Mouse (Mus musculus) retina, postnatal 7 days (tissue): ENCODE data around the gene Stard8.
"Not testable (repeated sequence)": the region's sequence is repeated elsewhere in the genome, so short reads cannot be mapped to it uniquely, and the experiment has no call there.

Experiments
- DNase-seq: peaks from one replicate; pipeline ENCODE4 v3.0.0-alpha.2; 2012; ENCODE audit warnings: low read depth, low spot score

Stard8 gene

DNA sequence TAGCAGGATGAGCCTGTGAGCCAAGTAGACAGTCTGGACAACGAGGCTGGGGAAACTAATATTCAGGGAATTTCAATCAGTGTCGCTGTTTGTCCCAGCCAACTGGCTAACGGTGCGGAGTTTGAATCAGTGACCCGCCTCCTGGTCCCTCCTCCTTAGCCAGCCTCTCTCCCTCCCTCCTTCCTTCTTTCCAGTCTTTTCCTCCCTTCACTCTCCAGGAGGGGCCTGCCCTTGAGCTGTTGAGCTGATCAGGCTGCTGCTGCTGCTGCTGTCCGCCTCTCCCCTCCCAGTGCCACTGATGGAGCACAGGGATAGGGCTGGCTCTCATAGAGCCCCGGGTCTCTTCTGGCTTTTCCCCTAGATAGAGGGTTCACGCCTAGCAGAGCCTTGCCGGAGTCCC, at the start of gene Stard8:
TSS of gene Stard8 (plus strand) at position 203 of the 400 bp plus-strand sequence.
- no peak for DNase-seq

DNA sequence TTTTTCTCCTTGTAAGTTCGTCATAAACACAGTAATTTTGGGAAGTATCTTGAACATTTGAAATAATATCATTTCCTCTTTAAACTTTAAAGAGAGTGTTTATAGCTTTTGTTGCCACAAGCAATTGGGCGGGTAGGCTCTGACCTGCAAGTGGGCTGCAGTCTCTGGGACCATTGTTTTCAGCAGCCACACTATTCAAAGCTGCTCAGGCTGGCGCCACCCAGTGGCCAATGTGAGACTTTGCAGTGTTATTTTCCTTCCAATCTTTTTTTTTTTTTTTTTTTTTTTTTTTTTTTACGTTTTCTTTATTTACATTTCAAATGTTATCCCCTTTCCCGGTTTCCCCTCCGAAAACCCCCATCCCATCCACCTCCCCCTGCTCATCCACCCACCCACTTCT, 49.1 kb upstream of the Stard8 start:
- DNase-seq, result no peak

DNA sequence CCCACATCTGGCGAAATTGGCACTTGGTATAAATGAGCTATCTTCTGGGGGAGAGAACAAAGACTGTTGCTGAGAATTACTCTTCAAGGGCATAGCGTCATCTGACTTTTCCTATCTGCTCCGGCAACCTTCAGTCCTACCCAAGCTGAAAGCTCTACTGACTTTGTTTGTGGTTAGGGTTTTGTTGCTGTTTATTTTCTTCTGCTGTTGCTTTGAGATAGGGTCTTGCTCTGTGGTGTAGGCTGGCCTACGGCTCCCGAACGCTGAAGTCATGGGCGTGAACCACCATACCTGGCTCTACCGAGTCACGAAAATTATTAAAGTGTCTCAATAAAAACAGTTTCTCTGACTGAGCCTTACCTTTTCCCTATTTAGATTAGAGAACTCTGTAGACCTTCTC, 44.8 kb upstream of the Stard8 start:
- no peak for DNase-seq

DNA sequence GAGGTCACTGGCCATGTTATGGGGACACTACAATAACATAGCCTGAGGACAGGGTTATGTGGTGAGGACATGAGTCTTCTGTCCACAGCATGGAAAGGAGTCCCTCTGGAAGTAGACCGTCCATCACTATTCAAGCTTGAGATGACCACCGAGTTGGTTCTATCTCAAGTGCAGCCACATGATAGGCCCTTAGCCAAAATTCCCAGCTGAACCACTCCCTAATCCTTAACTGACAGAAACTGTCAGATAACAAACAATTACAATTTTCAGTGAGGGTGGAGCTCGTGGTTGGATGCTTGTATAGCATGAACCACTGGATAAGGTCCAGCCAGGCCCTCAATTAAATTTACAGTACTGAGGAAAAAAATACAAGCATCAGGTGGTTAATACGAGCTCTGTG, 44.0 kb upstream of the Stard8 start:
- DNase-seq, result no peak

DNA sequence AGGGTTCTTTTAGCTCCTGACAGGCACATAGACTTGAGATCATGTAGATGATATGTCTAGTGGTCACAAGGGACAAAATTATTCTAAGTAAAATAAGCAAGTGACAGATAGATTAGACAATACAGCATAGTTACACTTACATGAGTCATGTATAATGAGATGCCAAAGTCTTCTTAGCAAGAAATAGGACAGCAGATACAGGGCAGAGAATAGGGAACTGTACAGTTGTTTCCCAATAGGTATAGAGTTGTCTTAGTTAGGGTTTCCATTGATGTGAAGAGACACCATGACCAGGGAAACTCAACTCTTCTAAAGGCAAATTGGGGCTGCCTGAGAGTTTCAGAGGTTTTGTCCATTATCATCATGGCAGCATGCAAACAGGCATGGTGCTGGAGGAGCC, 39.3 kb upstream of the Stard8 start:
- no peak for DNase-seq

DNA sequence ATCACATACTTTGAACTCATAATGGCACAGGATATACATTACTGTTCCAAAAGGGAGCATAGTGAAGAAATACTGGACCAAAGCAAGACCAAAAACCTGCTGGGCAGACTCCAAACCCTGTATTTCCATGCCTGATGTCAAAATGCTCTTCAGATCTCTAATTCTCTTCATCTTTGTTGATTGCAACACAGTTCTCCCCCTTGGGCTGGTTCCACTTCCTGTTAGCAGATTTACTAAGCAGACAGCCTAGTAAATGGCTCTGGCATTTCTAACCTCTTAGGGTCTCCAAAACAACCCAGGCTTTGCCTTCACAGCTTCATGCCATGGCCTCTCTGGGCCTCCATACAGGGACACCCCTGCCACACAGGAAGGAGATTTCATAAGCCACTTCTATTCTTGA, 38.5 kb upstream of the Stard8 start:
- no peak for DNase-seq

DNA sequence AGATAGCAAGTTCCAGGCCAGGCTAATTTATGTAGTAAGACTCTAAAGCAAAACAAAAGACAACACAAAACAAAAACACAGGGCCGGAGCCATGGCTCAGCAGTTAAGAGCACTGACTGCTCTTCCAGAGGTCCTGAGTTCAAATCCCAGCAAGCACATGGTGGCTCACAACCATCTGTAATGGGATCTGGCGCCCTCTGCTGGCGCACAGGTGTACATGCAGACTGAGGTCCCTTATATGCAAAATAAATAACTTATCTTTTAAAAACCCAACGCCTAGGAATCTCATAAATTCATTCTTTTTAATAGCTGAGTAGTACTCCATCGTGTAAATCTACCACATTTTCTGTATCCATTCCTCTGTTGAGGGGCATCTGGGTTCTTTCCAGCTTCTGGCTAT, 16.4 kb upstream of the Stard8 start:
- DNase-seq, result not testable (repeated sequence)

DNA sequence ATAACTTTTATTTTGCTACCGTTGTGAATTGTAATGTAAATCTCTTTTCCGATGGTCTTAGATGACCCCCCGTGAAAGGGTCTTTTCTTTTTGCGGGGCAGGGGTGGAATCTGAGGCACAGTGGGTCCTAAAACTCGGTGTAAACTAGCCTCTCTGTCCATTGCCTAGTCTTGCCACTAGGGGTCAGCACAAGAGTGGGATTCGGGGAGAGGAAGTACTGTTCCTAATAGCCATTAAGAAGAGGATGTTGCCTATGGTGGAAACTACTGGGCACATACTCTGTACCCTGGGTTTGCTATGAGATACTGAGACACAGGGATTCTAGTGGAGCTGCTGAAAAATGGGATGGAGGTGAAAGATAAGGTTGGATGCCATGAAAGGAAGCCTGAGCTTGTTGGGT, 13.5 kb upstream of the Stard8 start:
- DNase-seq, result peak; percentile 20

DNA sequence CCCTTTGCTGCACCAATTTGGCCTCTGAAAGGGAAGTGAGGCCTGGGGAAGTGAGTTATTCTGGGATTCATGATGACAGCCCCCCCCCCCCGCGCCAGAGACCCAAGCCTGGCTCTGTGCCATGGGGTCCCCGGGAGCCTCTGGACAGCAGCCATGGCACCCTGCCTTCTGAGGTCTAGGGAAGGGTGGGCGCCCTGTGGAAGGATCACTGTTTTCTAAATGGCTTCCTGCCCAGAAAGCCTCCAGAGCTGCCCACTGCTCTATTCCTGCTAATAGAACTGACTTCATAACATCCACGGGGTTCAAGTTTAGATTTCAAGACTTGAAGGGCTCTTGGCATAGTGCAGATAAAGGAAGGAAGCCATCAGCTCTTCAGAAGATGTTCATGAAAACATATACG, 983 bp upstream of the Stard8 start:
- no peak for DNase-seq

DNA sequence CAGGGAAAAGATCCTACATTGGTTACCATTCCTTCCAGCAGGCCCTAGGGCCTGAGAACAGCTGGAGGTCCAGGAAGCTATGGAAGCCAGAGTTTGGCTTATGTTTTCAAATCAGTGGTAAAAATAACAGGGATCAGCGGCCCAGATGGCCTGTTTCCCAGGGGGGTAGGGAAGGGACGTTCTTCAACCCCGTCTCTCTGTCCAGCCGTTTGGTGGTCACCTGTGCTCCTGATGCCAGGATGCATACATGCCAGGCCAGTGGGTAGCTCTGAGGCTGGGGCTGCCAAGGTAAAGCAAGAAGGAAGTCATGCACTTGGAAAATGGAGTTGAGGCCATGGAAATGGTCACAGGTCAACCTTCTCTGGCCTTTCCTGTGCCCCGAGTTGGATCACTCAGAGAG, 7.5 kb downstream of the Stard8 start:
- no peak for DNase-seq

DNA sequence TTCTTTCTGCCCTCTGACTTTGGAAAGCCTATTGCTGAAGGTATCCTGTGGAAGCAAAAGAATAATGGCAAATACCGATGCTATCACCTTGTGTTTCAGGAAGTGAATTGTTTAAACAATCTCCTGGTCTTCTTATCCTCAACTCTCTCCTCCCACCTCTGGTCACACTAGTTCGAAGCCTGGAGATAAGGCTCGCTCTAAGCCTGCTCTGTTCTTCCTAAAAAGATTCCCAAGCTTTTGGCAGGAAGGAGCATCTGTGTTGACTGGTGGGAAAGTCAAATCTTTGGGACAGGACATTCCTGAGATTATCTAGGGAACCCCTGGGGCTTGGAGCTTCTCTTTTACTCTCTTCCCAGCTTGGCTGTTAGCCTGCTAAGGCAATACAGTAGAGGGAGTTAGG, 8.2 kb downstream of the Stard8 start:
- no peak for DNase-seq

DNA sequence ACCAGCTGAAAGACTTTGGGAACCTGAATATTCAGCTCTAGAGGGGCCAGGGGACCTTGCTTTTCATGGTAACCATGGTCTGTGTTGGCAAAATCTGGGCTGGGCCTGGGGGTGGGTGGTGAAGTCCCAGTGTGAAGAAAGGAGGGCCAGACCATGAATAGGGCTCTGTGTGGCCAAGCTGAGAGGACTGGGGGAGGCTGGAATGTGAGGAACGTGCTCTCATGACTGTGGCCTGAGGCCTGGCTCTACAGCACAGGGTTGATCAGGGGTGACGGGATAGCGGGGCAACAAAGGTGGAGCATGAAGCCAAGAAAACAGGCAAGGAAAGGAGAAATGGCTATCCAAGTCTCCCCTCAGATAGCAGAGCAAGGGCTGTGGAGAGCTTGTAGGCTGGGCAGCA, 9.4 kb downstream of the Stard8 start:
- DNase-seq, result no peak

DNA sequence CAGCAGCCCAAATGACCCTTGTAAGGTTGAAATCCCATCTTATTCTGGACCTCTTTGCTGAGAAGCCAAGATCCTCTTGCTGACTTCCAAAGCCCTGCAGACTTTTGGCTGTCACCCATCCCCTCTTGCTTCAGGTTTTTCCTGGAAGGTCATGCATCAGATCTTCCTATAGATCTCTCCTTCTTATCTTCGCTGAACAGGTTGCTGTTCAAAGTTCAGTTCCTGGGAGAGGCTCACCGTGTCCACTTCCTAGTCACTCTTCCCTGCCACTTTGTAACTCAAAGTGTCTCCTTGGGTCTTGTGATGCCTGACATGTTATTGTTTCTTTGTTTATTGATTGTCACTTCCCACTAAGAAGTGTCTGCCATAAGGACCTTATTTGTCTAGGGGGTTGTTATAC, 12.7 kb downstream of the Stard8 start:
- DNase-seq, result no peak

DNA sequence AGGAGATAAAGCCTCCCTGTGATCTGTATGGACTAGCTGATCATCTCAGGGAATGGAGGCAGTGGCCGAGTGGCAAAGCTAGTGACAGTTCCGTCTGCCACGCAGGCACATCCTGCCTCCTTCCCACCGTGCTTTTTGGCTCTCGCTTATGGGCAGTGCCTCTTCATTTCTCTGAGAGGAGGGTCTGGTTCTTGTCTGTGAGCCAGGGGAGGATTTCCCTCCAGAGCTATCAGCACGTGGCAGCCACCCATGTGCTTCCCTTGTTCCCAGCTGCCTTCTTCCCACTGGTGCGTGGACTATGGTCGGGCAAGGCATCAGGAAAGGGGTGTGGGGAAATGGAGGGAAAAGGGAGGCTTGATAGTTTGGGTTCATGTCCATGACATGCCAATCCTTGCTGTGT, 13.9 kb downstream of the Stard8 start:
- no peak for DNase-seq

DNA sequence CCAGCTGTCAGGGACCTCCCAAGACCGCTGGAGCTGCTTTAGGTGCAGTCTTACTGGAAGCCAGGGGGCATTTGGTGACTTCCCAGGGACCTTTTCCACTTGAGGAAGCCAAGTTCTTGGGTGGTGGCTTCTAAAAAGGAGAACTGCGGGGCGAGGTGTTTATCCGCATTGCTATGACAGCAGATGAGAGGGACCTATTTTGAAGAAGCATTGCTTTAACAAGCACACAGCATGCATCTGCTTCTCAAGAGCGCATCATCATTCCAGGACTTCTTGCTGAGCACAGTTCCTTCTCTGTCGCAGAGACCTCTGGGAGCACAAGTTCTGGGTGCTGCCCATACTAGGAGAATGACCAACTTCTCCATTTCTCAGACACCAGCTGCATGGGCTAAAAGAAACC, 14.8 kb downstream of the Stard8 start:
- DNase-seq, result no peak

DNA sequence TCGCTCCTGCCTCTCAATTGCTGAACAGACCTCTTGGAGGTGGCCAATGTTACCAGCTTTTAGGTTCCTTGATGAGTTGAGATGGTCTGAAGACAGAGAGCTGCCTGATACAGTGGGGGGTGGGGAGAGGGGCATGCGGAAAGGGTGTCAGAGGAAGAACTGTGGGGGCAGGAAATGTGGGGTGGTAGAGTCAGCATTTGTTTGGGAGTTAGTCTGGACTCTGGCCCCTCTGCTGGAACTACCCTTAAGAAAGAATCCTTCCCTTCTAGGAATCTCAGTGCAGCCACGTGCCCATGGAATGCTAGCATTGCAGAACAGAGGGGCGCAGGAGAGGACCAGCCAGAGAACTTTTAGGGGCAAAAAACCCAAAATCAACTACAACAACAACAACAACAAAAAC, 16.3 kb downstream of the Stard8 start:
- DNase-seq, result no peak

DNA sequence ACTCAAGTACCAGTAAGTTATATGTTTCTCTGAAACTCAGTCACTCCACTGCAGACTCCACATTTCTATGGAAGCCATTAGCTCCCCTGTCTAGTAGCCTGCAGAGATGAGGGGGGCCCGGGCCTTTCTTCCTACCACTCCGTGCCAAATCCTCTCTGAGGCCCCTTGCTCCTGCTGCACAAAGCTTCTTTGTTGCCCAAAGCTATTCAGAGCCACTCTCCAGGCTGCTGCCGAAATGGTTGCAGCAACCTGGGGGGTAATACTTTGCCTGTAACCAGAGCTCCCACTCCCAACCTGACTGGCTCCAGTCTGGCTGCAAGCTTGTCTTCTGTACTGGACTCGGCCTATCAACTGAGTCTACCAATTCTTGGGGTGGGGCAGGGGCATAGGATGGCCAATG, 17.2 kb downstream of the Stard8 start:
- no peak for DNase-seq

DNA sequence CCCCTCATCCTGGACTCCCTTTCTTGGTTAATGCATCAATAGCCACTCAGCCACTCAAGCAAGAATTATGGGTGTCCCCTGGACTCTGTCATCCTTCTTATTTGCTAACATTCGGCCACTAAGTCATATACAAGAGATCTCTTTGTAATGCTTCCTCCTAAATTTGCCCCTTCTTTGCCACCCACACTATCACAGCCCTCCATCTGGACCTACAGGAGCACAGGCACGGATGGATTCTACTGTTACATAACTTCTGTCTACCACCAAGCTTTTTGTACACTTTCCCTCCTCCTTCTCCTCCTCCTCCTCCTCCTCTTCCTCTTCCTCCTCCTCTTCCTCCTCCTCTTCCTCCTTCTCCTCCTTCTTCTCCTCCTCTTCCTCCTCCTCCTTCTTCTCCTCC, 18.5 kb downstream of the Stard8 start:
- DNase-seq, result no peak

DNA sequence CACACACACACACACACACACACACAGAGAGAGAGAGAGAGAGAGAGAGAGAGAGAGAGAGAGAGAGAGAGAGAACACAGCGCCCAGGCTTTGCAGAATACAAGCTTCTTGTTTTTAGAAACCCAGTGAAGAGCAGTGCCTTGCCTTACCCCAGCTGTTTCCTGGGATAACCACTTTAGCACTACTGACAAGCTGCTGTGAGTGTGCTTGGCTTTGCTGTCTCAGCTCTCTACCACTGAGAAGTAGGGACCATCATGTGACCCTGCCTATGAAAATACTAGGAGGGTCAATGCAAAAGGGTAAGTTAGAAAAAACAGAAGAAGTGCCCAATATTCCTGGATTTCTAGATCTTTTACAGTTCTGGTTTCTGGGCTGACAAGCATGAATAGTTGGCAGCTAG, 20.9 kb downstream of the Stard8 start:
- DNase-seq, result no peak

DNA sequence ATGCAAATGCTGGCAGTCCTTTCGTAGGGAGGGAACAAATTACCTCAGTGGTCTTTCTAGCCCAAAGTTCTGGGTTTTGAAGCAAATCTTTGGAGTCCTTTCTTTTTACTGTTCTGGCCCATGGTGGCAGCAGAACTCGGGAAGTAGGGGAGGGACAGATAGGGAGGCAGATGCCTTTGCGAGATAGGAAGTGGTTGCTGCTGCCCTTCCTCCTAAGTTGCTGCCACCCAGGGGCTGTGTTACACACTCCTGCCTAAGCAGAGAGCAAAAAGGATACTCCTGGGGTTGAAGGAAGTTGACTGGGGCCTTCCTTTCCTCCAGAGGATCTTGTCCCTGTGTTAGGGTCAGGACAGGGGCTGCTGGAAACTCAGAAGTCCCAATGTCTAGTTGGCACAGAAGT, 32.4 kb downstream of the Stard8 start:
- no peak for DNase-seq

DNA sequence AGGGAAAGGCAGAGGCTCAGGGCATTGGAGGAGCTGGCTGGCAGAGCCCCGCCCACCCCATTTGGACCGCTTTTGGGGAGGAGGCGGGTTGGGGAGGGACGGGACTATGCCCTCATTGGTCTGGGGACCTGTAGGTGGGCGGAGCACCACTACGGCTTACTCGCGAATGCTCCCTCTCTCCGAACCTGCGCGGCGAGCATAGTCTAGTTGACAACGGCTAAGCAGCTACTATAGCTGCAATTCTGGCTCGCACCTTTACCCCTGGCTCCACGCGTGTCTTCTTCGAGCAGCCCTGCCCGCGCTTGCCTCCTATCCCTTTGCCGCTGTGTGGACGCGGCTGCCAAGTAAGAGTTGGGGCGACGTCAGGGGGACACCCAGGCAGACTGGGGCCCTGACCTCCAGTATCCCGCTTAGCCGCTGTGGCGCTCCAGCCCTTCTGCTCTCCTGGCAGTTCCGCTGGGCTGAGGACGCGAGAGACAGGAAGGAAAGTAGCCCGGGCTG, 39.5 kb downstream of the Stard8 start:
- DNase-seq, result peak; percentile 23

DNA sequence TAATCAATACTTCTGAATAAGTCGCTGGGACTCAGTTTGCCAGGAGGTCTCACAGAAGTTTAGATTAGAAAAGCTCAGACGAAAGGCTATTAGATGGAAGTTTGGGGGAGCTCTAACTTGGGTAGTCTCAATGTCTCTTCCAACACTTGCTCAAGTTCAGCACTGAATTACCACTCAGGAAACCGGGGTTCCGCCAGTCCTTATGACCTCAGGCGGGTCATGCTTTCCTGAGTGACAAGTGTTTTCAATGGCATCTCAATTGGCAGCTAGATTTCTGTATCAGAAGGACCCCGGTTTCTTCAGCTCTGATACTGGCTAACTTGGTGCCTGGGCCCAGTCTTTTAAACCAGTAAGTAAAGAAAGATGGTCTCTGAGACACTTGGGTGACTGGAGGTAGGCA, 40.2 kb downstream of the Stard8 start:
- no peak for DNase-seq

DNA sequence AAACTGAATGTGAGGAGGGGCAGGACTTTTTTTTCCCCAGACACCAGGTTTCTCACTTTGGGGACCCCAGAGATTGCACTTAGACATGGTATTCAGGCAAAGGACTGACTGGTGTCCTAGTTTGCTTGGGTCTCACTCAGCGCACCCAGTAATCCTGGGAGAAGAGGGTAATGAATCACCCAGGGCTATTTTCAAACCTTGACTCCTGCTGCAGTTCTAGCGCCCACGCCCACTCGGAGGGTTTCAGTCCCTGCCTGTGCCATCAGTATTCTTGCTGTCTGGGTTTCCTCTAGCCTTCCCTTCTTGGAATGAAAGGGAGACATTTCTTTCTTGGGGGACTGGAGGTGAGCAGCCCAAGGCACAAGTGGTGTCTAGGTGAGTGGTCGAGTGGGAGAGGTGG, 40.7 kb downstream of the Stard8 start:
- DNase-seq, result no peak

DNA sequence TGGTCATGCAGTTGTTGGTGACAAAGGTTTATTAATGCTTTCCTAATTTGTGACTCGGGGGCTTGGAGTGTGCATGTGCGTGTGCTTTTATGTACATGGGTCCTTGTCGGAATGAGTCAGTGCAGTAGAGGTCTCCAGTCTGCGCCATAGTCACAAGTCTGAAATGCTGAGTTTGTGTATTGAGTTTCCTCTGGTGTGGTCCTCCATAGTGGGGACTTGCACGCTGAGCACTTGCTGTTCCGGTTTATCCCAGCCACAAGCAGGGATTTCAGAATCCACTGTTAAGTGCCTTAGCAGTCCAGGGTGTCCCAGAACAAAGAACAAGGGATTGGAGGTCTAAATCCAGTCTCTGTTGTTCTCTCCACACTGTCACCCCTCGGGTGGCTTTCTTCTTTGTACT, 42.3 kb downstream of the Stard8 start:
- no peak for DNase-seq
